Mouse (Mus musculus): ENCODE results near the gene Lbh. TPM values are rescaled to one million over a fixed set of nuclear protein-coding genes. Genes with fewer than 3 reads are reported as not detected.

Gene Lbh
- polyA plus RNA-seq, 1 experiment from 2014 or later = 7.0 TPM

- Histone ChIP-seq H3K9ac (replicated peaks) (no peak overlapping the region), H3K4me1 (replicated peaks) (no peaks in the 10 kb centered on the region), H3K4me3 (replicated peaks) (no peak overlapping the region), H3K27ac (no peak overlapping the region), H3K4me2 (replicated peaks) (no peak overlapping the region), H3K36me3 (peaks cover 5% of the 10 kb centered on the region), H3K9me3 (peaks cover 3% of the 10 kb centered on the region; the same call in 1 of the 2 replicates), H3K27me3 (no peaks in the 10 kb centered on the region)
- no peak for ATAC-seq
- 85% methylated on average over 6 of the region's 6 CpGs for WGBS
These were observed 29.2 kb downstream of the Lbh start for GRCm38 (mm10) chr17:72947111-72947859.

DNA sequence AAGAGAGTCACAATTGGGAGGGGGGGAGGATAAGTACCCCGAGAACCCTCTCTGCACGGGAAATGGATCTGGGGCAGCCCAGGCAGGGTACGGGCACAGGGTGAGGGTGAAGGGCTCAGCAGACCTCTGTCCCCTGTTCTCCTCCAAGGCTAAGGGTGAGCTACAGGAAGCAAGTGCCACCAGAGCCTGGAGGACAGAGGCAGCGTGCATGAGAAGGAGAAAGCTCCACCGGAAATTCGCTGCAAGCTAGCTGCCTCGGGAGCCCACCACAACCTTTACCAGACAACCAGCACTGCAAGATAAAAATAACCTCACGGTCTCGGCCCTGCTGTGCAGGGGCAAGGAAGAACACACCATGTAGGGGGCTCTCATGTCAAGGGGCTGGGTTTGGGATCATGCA lies 30.0 kb downstream of the Lbh start:
- peaks cover 3% of the 10 kb centered on the region; the same call in 1 of the 2 replicates for H3K9me3 ChIP-seq
- no peaks in the 10 kb centered on the region for H3K36me3 ChIP-seq
- H3K27ac ChIP-seq = no peak overlapping the region
- no peak for ATAC-seq
- 94% methylated on average over 9 of the region's 9 CpGs for WGBS
- H3K4me2 ChIP-seq (replicated peaks) = no peak overlapping the region
- H3K4me3 ChIP-seq (replicated peaks) = no peak overlapping the region
- no peaks in the 10 kb centered on the region for H3K27me3 ChIP-seq
- no peaks in the 10 kb centered on the region for H3K4me1 ChIP-seq (replicated peaks)
- H3K9ac ChIP-seq (replicated peaks) = no peak overlapping the region

GRCm38 (mm10) chr17:72949247-72949701 lies 31.2 kb downstream of the Lbh start:
- H3K36me3 ChIP-seq = no peaks in the 10 kb centered on the region
- no peak overlapping the region for H3K27ac ChIP-seq
- no peaks in the 10 kb centered on the region for H3K27me3 ChIP-seq
- no peak overlapping the region for H3K9ac ChIP-seq (replicated peaks)
- H3K4me1 ChIP-seq (replicated peaks) = no peaks in the 10 kb centered on the region
- no peak overlapping the region for H3K4me2 ChIP-seq (replicated peaks)
- H3K9me3 ChIP-seq = no peaks in the 10 kb centered on the region
- no peak for ATAC-seq
- 80% methylated on average over 7 of the region's 7 CpGs for WGBS
- H3K4me3 ChIP-seq (replicated peaks) = no peak overlapping the region

DNA sequence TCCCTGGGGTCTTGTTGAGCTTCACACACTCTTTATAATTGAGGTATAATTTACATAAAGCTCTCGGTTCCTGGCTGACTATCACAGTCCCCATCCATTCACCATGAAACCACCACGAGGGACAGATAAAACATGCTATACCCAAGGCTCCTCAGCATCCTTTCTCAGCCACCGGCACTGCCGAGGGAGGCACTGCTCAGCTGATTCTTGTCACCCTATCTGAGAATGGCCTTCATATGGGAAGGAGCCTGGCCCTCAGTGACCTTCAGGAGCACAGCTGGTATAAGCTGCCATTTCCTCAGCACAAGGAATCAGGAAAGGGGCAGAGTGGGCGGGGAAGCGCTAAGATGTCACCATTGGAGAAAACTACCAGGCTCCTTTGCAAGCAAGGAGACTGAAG lies 33.2 kb downstream of the Lbh start:
- 76% methylated on average over 6 of the region's 6 CpGs for whole genome bisulfite sequencing
- Histone ChIP-seq H3K27ac (no peak overlapping the region), H3K4me2 (replicated peaks) (no peak overlapping the region), H3K4me3 (replicated peaks) (no peak overlapping the region), H3K4me1 (replicated peaks) (no peaks in the 10 kb centered on the region), H3K27me3 (no peaks in the 10 kb centered on the region), H3K9me3 (no peaks in the 10 kb centered on the region), H3K36me3 (no peaks in the 10 kb centered on the region), H3K9ac (replicated peaks) (no peak overlapping the region)
- no peak for ATAC-seq

DNA sequence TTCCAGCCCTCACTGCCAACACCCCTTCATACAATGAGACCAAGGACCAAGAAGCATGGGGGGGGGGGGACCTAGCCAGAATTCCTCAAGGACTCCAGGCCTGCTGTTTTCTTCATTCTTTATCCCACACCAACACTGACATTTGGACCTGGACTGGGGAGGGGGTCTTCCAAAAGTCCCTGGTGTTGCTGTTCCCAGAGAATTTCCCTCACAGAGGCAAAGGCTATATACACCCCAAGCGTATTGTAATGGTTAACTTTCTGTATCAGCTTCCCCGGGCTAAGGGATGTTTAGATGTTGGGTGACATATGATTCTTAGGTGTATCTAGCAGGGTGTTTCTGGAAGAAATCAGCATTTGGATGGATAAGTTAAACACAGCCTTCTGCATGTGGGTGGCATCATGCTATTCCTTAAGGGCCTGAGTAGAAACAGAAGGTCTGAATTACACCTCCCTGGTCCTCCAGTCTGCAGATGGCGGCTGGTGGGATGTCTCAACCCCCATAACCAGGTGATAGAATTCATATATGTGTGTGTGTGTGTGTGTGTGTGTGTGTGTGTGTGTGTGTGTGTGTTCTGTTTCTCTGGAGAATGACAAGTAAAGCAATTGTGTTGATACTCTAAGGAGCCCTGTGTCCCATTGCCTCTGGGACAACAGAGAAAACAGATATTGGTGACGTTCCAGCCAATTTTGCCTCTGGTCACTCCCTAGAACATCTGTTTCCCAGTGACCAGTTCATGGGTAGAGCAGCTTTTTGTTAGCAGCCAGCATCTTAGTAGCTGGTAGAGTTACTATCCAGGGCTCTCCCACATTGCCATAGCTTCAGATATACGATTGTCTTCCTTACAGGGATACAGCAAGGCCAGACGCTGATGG lies 35.9 kb downstream of the Lbh start:
- no peaks in the 10 kb centered on the region for H3K27me3 ChIP-seq
- H3K9ac ChIP-seq (replicated peaks) = no peak overlapping the region
- no peak for ATAC-seq
- H3K36me3 ChIP-seq = no peaks in the 10 kb centered on the region
- H3K4me3 ChIP-seq (replicated peaks) = no peak overlapping the region
- H3K9me3 ChIP-seq = no peaks in the 10 kb centered on the region
- H3K4me1 ChIP-seq (replicated peaks) = no peaks in the 10 kb centered on the region
- H3K4me2 ChIP-seq (replicated peaks) = no peak overlapping the region
- no peak overlapping the region for H3K27ac ChIP-seq
- 93% methylated on average over 6 of the region's 6 CpGs for WGBS

- Histone ChIP-seq H3K9ac (replicated peaks) (no peak overlapping the region), H3K4me1 (replicated peaks) (no peaks in the 10 kb centered on the region), H3K36me3 (no peaks in the 10 kb centered on the region), H3K4me3 (replicated peaks) (no peak overlapping the region), H3K4me2 (replicated peaks) (no peak overlapping the region), H3K27me3 (no peaks in the 10 kb centered on the region), H3K27ac (no peak overlapping the region), H3K9me3 (no peaks in the 10 kb centered on the region)
- ATAC-seq = no peak
- WGBS = 44% methylated on average over 2 of the region's 2 CpGs
These were observed 37.4 kb downstream of the Lbh start for GRCm38 (mm10) chr17:72955534-72955933.

DNA sequence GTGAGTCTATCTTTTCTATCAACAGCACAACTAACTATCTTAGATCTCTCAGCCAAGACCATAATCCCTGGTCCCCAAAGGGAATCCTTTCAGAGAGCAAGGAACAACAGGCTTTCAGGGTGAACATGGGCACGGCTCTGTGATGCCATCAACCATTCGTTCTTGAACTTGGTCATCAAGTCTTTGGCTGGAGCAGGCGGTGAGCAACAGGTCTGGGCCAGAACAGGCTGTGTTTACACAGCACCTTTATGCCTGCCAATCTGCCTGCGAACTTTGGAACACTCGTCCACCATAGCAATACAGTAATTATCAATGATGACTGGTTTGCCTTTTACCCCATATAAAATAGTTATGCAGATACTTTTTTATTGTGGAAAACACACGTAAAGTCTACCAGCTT lies 38.9 kb downstream of the Lbh start:
- no peak overlapping the region for H3K4me2 ChIP-seq (replicated peaks)
- no peak for ATAC-seq
- H3K27ac ChIP-seq = no peak overlapping the region
- H3K36me3 ChIP-seq = no peaks in the 10 kb centered on the region
- H3K4me3 ChIP-seq (replicated peaks) = no peak overlapping the region
- H3K9ac ChIP-seq (replicated peaks) = no peak overlapping the region
- WGBS = 89% methylated on average over 6 of the region's 6 CpGs
- no peaks in the 10 kb centered on the region for H3K4me1 ChIP-seq (replicated peaks)
- H3K9me3 ChIP-seq = no peaks in the 10 kb centered on the region
- H3K27me3 ChIP-seq = no peaks in the 10 kb centered on the region

GRCm38 (mm10) chr17:72958886-72959285 lies 40.8 kb downstream of the Lbh start:
- Histone ChIP-seq H3K36me3 (no peaks in the 10 kb centered on the region), H3K9me3 (no peaks in the 10 kb centered on the region), H3K4me1 (replicated peaks) (no peaks in the 10 kb centered on the region), H3K9ac (replicated peaks) (no peak overlapping the region), H3K4me2 (replicated peaks) (no peak overlapping the region), H3K27ac (no peak overlapping the region), H3K4me3 (replicated peaks) (no peak overlapping the region), H3K27me3 (no peaks in the 10 kb centered on the region)
- no peak for ATAC-seq
- WGBS = 92% methylated on average over 5 of the region's 5 CpGs

GRCm38 (mm10) chr17:72959497-72960039 lies 41.5 kb downstream of the Lbh start:
- no peak overlapping the region for H3K4me2 ChIP-seq (replicated peaks)
- H3K4me1 ChIP-seq (replicated peaks) = no peaks in the 10 kb centered on the region
- no peak overlapping the region for H3K27ac ChIP-seq
- H3K27me3 ChIP-seq = no peaks in the 10 kb centered on the region
- no peaks in the 10 kb centered on the region for H3K9me3 ChIP-seq
- H3K36me3 ChIP-seq = no peaks in the 10 kb centered on the region
- WGBS = 79% methylated on average over 5 of the region's 5 CpGs
- H3K4me3 ChIP-seq (replicated peaks) = no peak overlapping the region
- no peak overlapping the region for H3K9ac ChIP-seq (replicated peaks)
- ATAC-seq = no peak

DNA sequence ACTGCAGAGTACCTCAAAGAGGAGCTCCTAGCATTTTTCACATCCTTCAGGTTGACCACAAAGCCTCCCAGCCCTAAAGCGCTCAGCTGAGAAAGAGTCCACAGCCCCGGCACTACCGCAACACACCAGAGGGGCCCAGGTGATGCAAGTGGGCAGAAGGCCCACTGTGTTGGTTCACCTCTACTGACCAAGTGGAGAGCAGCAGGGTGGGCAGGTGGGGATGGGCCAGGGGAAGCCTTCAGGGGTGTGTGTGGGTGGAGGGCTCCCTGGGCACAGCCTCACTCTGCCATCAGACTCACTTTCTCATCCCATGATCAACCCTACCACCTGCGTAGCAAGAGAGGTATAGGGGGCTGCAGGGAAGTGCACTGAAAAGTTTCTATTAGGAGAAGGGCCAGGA lies 42.1 kb downstream of the Lbh start:
- WGBS = 93% methylated on average over 4 of the region's 4 CpGs
- Histone ChIP-seq H3K4me2 (replicated peaks) (no peak overlapping the region), H3K4me1 (replicated peaks) (no peaks in the 10 kb centered on the region), H3K4me3 (replicated peaks) (no peak overlapping the region), H3K36me3 (no peaks in the 10 kb centered on the region), H3K27me3 (no peaks in the 10 kb centered on the region), H3K9me3 (no peaks in the 10 kb centered on the region), H3K27ac (no peak overlapping the region), H3K9ac (replicated peaks) (no peak overlapping the region)
- ATAC-seq = no peak

GRCm38 (mm10) chr17:72960873-72961272 lies 42.8 kb downstream of the Lbh start:
- Histone ChIP-seq H3K9ac (replicated peaks) (no peak overlapping the region), H3K4me2 (replicated peaks) (no peak overlapping the region), H3K36me3 (no peaks in the 10 kb centered on the region), H3K27ac (no peak overlapping the region), H3K9me3 (no peaks in the 10 kb centered on the region), H3K4me1 (replicated peaks) (no peaks in the 10 kb centered on the region), H3K4me3 (replicated peaks) (no peak overlapping the region), H3K27me3 (no peaks in the 10 kb centered on the region)
- 93% methylated on average over 2 of the region's 2 CpGs for WGBS
- ATAC-seq = no peak

- no peak overlapping the region for H3K4me3 ChIP-seq (replicated peaks)
- no peaks in the 10 kb centered on the region for H3K36me3 ChIP-seq
- no peak overlapping the region for H3K9ac ChIP-seq (replicated peaks)
- no peak for ATAC-seq
- H3K4me1 ChIP-seq (replicated peaks) = 0 out of 2 replicates have a peak, but pooled peaks cover 7% of the 10 kb centered on the region
- no peak overlapping the region for H3K27ac ChIP-seq
- 88% methylated on average over 8 of the region's 8 CpGs for WGBS
- H3K9me3 ChIP-seq = no peaks in the 10 kb centered on the region
- no peaks in the 10 kb centered on the region for H3K27me3 ChIP-seq
- H3K4me2 ChIP-seq (replicated peaks) = no peak overlapping the region
These were observed 44.0 kb downstream of the Lbh start for GRCm38 (mm10) chr17:72961953-72962630.

Measured in midbrain, embryonic 13.5 days (tissue).